Mouse (Mus musculus) gastrocnemius, postnatal 14 days (tissue): ENCODE measurements at regions not wholly inside any gene's neighbourhood (a gene's known extent, or its start where the extent isn't known, plus 50 kb on each side); places are given as distances from the start of the nearest gene placed in this dataset.
"Not testable (repeated sequence)": the region's sequence is repeated elsewhere in the genome, so short reads cannot be mapped to it uniquely, and the experiment has no call there.

Experiments
- DNase-seq: peaks from one replicate; pipeline ENCODE4 v3.0.0; 2021; ENCODE audit warnings: mixed read lengths
- intact Hi-C: fragments of 180-260 bp; cut with DNase I; formaldehyde crosslinking; loops from one replicate; pipeline ENCODE4 v1.15.1; 2025; ENCODE audit warnings: low total_unique reads

GRCm38 (mm10) chr1:94582526-94582925 is 530.2 kb upstream of the Pdcd1 start:
- DNase-seq: no peak
- intact Hi-C loops: no loop called here

- DNase-seq: no peak
- intact Hi-C loops: no loop called here
These were observed 529.5 kb upstream of the Pdcd1 start for GRCm38 (mm10) chr1:94581650-94582405.

DNA sequence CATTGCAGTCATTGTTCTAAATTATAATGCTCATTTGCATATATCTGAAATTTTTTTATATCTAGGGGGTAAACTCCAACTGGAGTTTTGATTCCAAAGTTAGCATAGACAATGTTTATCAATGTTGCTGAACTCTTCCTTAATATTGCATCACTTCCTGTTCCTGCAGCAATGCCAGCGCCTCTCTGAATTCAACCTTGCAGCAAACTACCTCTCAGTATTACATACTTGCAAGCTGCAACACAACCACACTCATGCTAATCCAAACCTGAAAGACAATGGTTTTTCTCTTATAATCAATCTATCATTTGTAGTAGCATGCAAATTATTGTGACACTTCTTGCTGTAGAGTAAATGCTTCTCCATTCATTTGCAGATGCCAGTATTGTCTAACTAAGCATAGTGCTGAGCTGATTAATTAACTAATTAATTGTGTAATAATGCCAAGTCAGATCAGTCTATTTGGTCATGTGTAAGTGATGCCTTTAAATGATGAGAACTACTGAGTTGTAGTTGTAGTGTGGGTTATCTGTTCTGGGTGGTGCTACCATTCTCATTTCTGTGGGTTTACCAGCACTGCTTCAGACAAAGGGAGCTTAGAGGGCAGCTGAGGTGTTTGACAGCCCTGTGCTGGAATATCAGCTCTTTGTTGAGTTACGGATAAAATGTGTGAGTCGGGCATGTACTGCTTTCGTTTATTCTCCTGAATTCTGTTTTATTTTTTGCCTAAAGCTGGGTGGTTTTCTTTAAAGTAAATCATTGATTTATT is 480.6 kb upstream of the Pdcd1 start:
- intact Hi-C loops: no loop called here
- DNase-seq: no peak

DNA sequence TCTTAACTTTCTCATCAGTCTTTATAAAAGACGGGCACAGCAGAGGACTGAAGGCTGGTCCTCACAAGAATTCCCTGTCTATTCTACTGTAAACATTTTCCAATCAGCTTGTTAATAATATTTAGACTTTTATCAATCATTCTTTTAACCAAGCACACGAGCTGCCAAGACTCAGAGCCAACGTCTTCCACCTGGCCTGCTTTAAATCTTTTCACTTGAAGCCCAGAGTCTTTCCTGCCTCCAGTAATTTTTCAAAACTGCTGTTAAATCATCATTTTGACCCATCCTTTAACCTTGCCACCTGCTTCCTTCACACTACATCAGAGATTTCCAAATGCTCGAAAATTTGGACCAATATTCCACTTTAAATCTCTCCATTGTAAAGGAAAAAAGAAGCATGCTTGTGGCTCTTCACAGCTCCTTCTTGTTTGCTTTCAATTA is 451.7 kb upstream of the Pdcd1 start:
- intact Hi-C loops: no loop called here
- DNase-seq: no peak

- DNase-seq: no peak
- intact Hi-C loops: no loop called here
These were observed 451.2 kb upstream of the Pdcd1 start for GRCm38 (mm10) chr1:94503379-94504079.

DNA sequence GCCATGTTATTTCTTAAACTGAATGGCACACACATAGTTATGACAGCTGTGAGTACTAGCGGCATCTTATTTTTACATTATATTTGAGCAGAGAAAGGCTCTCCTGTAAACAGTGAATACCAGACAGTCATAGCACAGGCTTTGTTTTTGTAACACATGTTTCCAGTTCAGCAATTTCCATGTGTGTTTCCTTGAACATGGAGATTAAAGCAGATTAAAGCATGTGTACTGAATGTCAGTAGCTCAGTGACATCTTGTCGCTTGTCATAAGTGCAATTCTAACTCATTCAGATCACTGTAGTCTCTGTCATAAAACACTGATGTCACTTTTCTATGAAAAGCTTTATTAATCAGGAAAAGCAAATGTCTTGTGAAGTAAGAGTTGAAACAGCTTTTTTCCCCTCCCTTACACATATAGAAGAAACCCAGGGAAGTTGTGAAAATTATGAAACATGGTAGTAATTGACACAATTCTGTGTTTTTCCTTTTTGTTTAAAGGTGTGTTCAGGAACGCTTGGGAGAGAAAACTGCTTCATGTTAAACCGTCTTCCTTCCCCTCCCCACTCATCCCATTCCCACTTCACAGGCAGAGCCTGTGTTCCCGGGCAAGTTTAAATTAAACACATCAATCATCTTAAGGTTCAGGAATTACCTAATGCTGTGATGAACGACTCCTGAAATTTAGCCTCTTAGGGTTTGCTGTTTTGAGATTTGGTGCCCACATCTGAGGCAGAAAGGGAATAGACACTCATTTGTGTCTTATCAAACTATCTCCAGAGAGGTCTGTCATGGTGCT is 449.9 kb upstream of the Pdcd1 start:
- intact Hi-C loops: no loop called here
- DNase-seq: no peak

DNA sequence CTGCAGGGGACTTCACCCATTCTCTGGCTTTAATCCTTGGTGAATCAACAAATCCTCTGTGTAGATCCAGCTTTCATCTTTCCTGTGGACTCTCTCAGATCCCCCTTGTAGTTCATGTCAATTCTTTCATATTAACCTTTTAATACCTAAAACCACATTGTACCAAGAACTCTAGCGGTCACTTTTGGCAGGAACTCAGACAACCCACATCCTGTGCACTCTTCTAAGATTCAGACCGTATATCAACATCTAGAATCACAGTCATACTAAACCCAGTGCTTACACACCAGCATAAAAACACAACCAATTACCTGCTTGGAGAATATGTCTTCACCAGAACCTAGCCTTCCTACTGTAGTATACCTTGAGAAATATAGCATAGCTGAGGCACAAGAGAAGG is 444.6 kb upstream of the Pdcd1 start:
- no peak for DNase-seq
- intact Hi-C loops: no loop called here

GRCm38 (mm10) chr1:94496341-94496740 is 444.0 kb upstream of the Pdcd1 start:
- no peak for DNase-seq
- intact Hi-C loops: no loop called here

DNA sequence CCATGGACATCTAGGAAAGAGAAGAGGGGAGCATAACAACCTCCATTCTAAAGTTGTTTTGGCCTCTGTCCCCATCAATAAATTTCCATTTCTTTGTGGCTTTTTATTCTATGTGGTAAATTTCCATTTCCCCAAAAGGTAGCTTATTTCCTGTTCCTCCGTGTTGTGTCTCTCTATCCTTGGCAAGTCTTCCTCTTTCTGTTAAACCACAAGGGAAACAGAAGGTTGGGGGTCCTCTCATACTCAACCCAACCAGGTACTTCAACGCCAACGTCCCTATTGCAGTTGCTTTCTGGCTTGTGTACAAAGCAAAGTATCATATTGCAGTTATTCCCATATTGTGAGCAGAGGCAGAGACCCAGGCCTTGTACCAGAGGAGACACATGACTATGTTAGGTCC is 434.7 kb upstream of the Pdcd1 start:
- no peak for DNase-seq
- intact Hi-C loops: no loop called here

DNA sequence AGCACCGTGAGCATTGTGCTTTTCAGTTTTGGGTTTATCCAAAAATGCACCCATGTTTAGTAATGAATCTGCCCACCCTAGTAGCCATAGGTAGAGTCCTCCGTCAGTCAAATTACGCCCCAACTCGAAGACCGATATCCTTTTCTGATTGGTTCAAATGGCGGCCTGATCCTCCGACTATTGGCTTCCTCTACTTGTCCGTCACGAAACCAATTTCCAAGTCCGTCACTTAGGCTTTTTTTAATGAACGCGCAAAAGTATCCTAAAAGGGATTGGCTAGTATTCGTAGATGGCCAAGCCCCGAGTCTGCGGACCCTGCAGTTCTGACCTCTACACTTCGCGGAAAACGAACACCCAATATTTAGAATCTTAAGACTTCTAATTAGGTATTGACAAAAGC is 417.5 kb upstream of the Pdcd1 start:
- peak; percentile 4 for DNase-seq
- intact Hi-C loops: not testable (repeated sequence)

- intact Hi-C loops: no loop called here
- no peak for DNase-seq
These were observed 371.4 kb upstream of the Pdcd1 start for GRCm38 (mm10) chr1:94423731-94424130.

- intact Hi-C loops: no loop called here
- DNase-seq: no peak
These were observed 360.7 kb upstream of the Pdcd1 start for GRCm38 (mm10) chr1:94413043-94413442.

- intact Hi-C loops: no loop called here
- DNase-seq: no peak
These were observed 314.3 kb upstream of the Pdcd1 start for GRCm38 (mm10) chr1:94366606-94367005.

DNA sequence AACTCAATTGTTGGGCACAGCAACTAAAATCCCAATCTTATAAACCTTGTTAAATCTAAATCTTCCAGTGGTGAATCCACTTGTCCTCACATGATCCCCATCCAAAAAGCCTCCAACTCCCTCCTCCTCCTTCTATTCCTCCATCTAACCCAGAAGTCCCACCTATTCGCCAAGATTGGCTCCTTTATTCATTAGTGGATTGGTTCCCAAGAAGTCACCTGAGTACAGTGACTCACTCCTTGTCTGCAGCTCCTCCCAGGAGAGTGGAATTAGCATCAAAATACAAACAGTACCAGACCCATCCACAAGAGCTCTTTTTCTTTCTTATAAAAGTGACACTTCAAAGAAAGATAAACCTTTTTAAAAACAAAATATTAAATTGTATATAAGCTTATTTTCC is 304.6 kb upstream of the Pdcd1 start:
- intact Hi-C loops: no loop called here
- no peak for DNase-seq

DNA sequence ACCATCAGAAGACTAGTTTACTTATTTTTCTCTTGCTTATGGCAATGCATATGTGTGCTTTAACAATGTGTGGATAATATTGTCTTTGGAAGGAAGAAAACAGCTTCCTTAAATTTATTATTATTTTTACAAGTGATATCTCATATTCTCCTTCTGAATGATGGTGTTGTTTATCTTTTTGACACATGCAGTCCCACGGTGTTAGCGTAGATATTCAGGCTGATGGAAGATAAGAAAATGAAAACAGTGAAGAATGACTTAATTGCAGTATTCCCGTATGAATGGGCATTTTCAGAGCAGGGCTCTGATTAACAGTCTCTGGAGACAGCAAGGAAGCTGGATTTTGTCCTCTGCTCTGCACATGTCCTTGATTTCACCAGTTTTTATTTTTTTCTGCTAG is 303.5 kb upstream of the Pdcd1 start:
- no peak for DNase-seq
- intact Hi-C loops: no loop called here

DNA sequence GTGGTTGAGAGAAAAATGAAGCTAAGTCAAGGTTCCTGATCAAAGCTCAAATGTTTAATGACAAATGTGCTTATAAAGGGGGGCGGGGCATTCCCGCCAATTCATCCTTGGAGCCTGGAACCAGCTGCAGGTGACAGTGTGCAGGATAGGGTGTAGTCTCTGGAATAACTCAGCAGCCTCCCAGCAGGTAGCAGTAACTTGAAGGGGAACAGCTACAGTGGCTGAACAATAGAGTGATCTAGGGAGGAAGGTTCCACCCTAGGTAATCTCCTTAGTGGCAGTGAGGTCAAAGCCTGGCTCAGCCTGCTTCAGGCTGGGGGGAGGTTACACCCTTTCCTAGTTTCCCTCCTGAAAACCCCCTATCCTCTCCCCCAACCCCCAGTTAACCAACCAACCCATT is 290.2 kb upstream of the Pdcd1 start:
- intact Hi-C loops: no loop called here
- DNase-seq: no peak

DNA sequence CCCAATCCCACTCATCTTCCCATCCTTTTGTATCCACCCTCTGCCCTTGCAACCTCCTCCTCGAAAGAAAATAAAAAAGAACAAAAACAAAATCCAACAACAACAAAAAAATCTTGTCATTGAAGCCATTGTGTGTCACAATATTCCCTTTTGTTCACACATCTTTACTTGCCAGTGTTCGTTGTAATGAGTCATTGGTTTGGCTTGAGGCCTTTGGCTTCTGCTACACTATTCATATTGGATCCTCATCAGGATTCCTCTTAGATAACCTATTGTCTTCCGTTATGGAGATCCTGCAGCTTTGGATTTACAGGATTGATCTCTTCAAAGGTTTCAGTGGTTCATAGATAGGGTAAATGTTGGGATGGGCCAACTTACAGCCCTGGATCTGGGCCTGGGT is 288.9 kb upstream of the Pdcd1 start:
- DNase-seq: no peak

GRCm38 (mm10) chr1:94318029-94318428 is 265.7 kb upstream of the Pdcd1 start:
- no peak for DNase-seq
- intact Hi-C loops: no loop called here

More for the DNA sequence above, 288.9 kb upstream of the Pdcd1 start:
- intact Hi-C loops: no loop called here

GRCm38 (mm10) chr1:94298395-94298794 is 246.0 kb upstream of the Pdcd1 start:
- DNase-seq: no peak
- intact Hi-C loops: no loop called here

DNA sequence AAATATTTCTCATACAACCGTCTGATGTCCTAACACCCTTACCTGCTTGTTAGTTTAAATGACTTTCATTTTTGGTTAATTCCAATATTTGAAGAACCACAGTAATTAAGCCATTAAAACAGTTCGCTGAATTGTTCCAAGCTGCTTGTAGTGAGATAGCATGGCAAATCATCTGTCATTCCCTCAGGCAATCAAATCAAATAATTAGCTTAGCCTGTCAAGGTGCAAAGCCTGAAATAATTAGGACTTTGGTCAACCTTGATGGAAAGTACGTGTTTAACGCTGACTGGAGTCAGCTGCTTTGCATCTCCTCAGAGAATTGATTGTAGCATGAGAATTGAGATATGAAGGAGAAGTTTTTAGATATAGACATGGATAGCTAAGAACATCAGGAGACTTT is 220.2 kb upstream of the Pdcd1 start:
- intact Hi-C loops: no loop called here
- DNase-seq: no peak
